Mouse (Mus musculus): ENCODE results near the gene Hdac9.

Gene Hdac9

GRCm38 (mm10) chr12:34916995-34917394 lies at the start of gene Hdac9:
TSS of gene Hdac9 (minus strand) at chr12:34917095.
- no peak for DNase-seq (ENCODE audit: low spot score)

GRCm38 (mm10) chr12:34949066-34949706 lies 32.3 kb upstream of the Hdac9 start:
- no peak for DNase-seq (ENCODE audit: low spot score)

- no peak for DNase-seq (ENCODE audit: low spot score)
Measured at GRCm38 (mm10) chr12:34937918-34938317, 21.0 kb upstream of the Hdac9 start.

- DNase-seq (ENCODE audit: low spot score) = no peak
Measured at GRCm38 (mm10) chr12:34908008-34908407, 8.9 kb downstream of the Hdac9 start.

GRCm38 (mm10) chr12:34907506-34907850 lies 9.4 kb downstream of the Hdac9 start:
- DNase-seq (ENCODE audit: low spot score) = no peak

- no peak for DNase-seq (ENCODE audit: low spot score)
Measured at GRCm38 (mm10) chr12:34906704-34907505, 10.0 kb downstream of the Hdac9 start.

- DNase-seq (ENCODE audit: low spot score) = no peak
Measured at GRCm38 (mm10) chr12:34906376-34906703, 10.6 kb downstream of the Hdac9 start.

- DNase-seq (ENCODE audit: low spot score) = no peak
Measured at GRCm38 (mm10) chr12:34900241-34900640, 16.7 kb downstream of the Hdac9 start.

GRCm38 (mm10) chr12:34894867-34895266 lies 22.0 kb downstream of the Hdac9 start:
- no peak for DNase-seq (ENCODE audit: low spot score)

- DNase-seq (ENCODE audit: low spot score) = no peak
Measured at GRCm38 (mm10) chr12:34888694-34889093, 28.2 kb downstream of the Hdac9 start.

- no peak for DNase-seq (ENCODE audit: low spot score)
Measured at GRCm38 (mm10) chr12:34874926-34875325, 42.0 kb downstream of the Hdac9 start.

- DNase-seq (ENCODE audit: low spot score) = no peak
Measured at GRCm38 (mm10) chr12:34871028-34871427, 45.9 kb downstream of the Hdac9 start.

GRCm38 (mm10) chr12:34841196-34841595 lies 75.7 kb downstream of the Hdac9 start:
- DNase-seq (ENCODE audit: low spot score) = no peak

- DNase-seq (ENCODE audit: low spot score) = no peak
Measured at GRCm38 (mm10) chr12:34837318-34837717, 79.6 kb downstream of the Hdac9 start.

GRCm38 (mm10) chr12:34836864-34837263 lies 80.0 kb downstream of the Hdac9 start:
- no peak for DNase-seq (ENCODE audit: low spot score)

GRCm38 (mm10) chr12:34836085-34836484 lies 80.8 kb downstream of the Hdac9 start:
- DNase-seq (ENCODE audit: low spot score) = no peak

GRCm38 (mm10) chr12:34835493-34835892 lies 81.4 kb downstream of the Hdac9 start:
- DNase-seq (ENCODE audit: low spot score) = no peak

GRCm38 (mm10) chr12:34828684-34829083 lies 88.2 kb downstream of the Hdac9 start:
- DNase-seq (ENCODE audit: low spot score) = no peak

- no peak for DNase-seq (ENCODE audit: low spot score)
Measured at GRCm38 (mm10) chr12:34826931-34827330, 90.0 kb downstream of the Hdac9 start.

GRCm38 (mm10) chr12:34820229-34820628 lies 96.7 kb downstream of the Hdac9 start:
- no peak for DNase-seq (ENCODE audit: low spot score)

GRCm38 (mm10) chr12:34811673-34812613 lies 105.0 kb downstream of the Hdac9 start:
- DNase-seq (ENCODE audit: low spot score) = no peak

- no peak for DNase-seq (ENCODE audit: low spot score)
Measured at GRCm38 (mm10) chr12:34810221-34810620, 106.7 kb downstream of the Hdac9 start.

GRCm38 (mm10) chr12:34808180-34808579 lies 108.7 kb downstream of the Hdac9 start:
- no peak for DNase-seq (ENCODE audit: low spot score)
